Mouse (Mus musculus) forebrain, embryonic 10.5 days (tissue): ENCODE measurements around the gene Prdm10. TPM values are rescaled to one million over a fixed set of nuclear protein-coding genes. Genes with fewer than 3 reads are reported as not detected.

Experiments used
- DNase-seq: peaks from one replicate; pipeline ENCODE4 v3.0.0-alpha.2; 2017; ENCODE audit warnings: low spot score; ENCODE audit errors: extremely low spot score
- H3K27ac ChIP-seq: fragments of 300-500 bp; sonication (generic); 2 replicates; pipeline ENCODE4 v1.5.1; 2016; ENCODE audit warnings: mild to moderate bottlenecking
- H3K27me3 ChIP-seq: fragments of 300-500 bp; sonication (generic); 2 replicates; pipeline ENCODE4 v1.6.1; 2016; ENCODE audit warnings: mild to moderate bottlenecking; ENCODE audit not compliant: poor library complexity, severe bottlenecking
- H3K36me3 ChIP-seq: fragments of 300-500 bp; sonication (generic); replicated peaks from 2 replicates; pipeline ENCODE4 v1.6.1; 2016; ENCODE audit warnings: mild to moderate bottlenecking, moderate library complexity
- H3K4me1 ChIP-seq: fragments of 300-500 bp; sonication (generic); 2 replicates; pipeline ENCODE4 v1.6.1; 2016
- H3K4me3 ChIP-seq: fragments of 300-500 bp; sonication (generic); 2 replicates; pipeline ENCODE4 v1.5.1; 2016; ENCODE audit warnings: mild to moderate bottlenecking, moderate library complexity
- H3K9me3 ChIP-seq: fragments of 300-500 bp; sonication (generic); 2 replicates; pipeline ENCODE4 v1.6.1; 2016; ENCODE audit warnings: mild to moderate bottlenecking, moderate library complexity
- WGBS: fragments of 180-500 bp; shearing (Covaris S2); methylation state at CpG from one replicate; pipeline ENCODE4 v1.1.7; 2016; 5-methylcytosine and 5-hydroxymethylcytosine counted together
- polyA plus RNA-seq: library from polyadenylated mRNA; unstranded; fragments of >200 nt; fragmentation: Nextera tagmentation; extraction: Ambion mirVana; gene quantifications from 2 replicates; pipeline ENCODE4 v1.2.1, GENCODE M21; 2016

The Prdm10 gene
- polyA plus RNA-seq, 1 experiment from 2014 or later: 8.2 TPM

- peaks cover 9% of the 10 kb centered on the region; the same call in 1 of the 2 replicates for H3K36me3 ChIP-seq
- WGBS: 56% methylated on average over 5 of the region's 5 CpGs
- H3K9me3 ChIP-seq: no peaks in the 10 kb centered on the region
- DNase-seq: no peak
- 0 out of 2 replicates have a peak overlapping the region, but pooled peaks have one; percentile 44 for H3K27ac ChIP-seq
- no peak overlapping the region for H3K4me3 ChIP-seq
- H3K4me1 ChIP-seq: peaks cover 35% of the 10 kb centered on the region
- no peaks in the 10 kb centered on the region for H3K27me3 ChIP-seq
Measured at GRCm38 (mm10) chr9:31318956-31319355, 38.6 kb downstream of the Prdm10 start.

DNA sequence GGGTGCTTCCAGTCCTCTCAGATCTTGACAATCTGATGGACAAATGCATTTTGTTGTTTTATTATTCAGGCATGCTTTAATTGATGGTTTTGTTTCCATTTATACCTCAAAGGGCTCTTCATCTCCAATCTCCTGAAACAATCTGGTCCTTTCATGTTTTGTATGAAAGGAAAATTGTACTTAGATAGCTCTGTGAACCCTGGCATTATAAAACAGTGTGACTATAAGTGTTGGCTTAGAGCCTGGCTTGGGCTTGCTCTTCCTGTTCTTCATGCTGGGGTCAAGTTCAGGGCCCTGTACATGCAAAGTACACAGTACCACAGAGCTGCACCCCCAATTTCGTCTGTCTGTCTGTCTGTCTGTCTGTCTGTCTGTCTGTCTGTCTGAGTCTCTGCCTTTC lies 40.4 kb downstream of the Prdm10 start:
- 76% methylated on average over 1 of the region's 1 CpGs for WGBS

DNA sequence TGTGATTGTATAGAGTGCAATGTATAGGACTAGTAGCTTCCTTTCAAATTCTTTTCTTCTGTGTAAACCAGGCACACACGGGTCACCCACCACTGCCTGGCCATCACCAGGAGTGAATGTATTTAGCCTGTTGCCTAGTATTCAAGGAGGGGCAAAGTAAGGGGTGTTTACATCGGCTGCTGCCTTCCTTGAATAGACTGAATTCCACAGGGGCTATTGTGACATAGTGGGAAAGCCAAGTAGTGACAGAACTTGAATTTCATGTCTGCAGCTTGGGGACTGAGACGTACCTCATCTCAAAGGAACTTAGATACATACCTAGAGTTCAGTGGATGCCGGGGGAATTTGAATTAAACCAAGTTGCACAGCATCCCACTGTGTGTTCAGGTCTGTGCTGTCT lies 41.2 kb downstream of the Prdm10 start:
- 53% methylated on average over 4 of the region's 4 CpGs for WGBS
- DNase-seq: no peak
- no peak overlapping the region for H3K4me3 ChIP-seq
- no peaks in the 10 kb centered on the region for H3K9me3 ChIP-seq
- no peaks in the 10 kb centered on the region for H3K27me3 ChIP-seq
- H3K36me3 ChIP-seq: peaks cover 6% of the 10 kb centered on the region; the same call in 1 of the 2 replicates
- peaks cover 42% of the 10 kb centered on the region for H3K4me1 ChIP-seq
- peak overlapping the region; percentile 68 for H3K27ac ChIP-seq

More for the DNA sequence above, 40.4 kb downstream of the Prdm10 start:
- DNase-seq: no peak
- 0 out of 2 replicates have a peak overlapping the region, but pooled peaks have one; percentile 54 for H3K27ac ChIP-seq
- peaks cover 9% of the 10 kb centered on the region; the same call in 1 of the 2 replicates for H3K36me3 ChIP-seq
- H3K9me3 ChIP-seq: no peaks in the 10 kb centered on the region
- no peaks in the 10 kb centered on the region for H3K27me3 ChIP-seq
- H3K4me3 ChIP-seq: no peak overlapping the region
- peaks cover 38% of the 10 kb centered on the region for H3K4me1 ChIP-seq

GRCm38 (mm10) chr9:31322090-31322489 lies 41.8 kb downstream of the Prdm10 start:
- WGBS: 84% methylated on average over 5 of the region's 5 CpGs
- peak overlapping the region; percentile 68 for H3K27ac ChIP-seq
- H3K4me1 ChIP-seq: peaks cover 47% of the 10 kb centered on the region
- no peaks in the 10 kb centered on the region for H3K9me3 ChIP-seq
- peaks cover 6% of the 10 kb centered on the region; the same call in 1 of the 2 replicates for H3K36me3 ChIP-seq
- no peak for DNase-seq
- H3K4me3 ChIP-seq: no peak overlapping the region
- no peaks in the 10 kb centered on the region for H3K27me3 ChIP-seq

GRCm38 (mm10) chr9:31330816-31331215 lies 50.5 kb downstream of the Prdm10 start:
- H3K27me3 ChIP-seq: no peaks in the 10 kb centered on the region
- H3K4me1 ChIP-seq: peaks cover 21% of the 10 kb centered on the region
- no peaks in the 10 kb centered on the region for H3K9me3 ChIP-seq
- H3K27ac ChIP-seq: no peak overlapping the region
- DNase-seq: no peak
- WGBS: 79% methylated on average over 3 of the region's 3 CpGs
- H3K36me3 ChIP-seq: peaks cover 37% of the 10 kb centered on the region
- H3K4me3 ChIP-seq: no peak overlapping the region

DNA sequence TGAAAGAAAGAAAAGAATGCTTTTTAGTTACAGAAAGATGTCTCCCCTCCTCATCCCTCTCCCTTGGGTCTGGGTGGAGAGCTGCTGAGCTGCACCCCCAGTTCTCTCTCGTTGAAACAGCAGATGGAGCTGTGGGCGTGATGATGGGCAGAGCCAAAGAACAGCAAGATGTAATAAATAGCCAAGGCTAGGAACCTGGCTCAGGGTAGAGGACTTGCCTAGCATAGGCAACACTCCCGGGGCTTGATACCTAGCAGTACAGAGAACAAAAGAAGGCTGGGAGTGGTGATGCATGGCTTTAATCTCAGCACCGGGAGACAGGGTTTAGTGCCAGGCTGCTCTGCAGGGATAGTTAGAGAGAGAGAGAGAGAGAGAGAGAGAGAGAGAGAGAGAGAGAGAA lies 50.9 kb downstream of the Prdm10 start:
- no peak for DNase-seq
- Histone ChIP-seq H3K4me3 (no peak overlapping the region), H3K36me3 (peaks cover 41% of the 10 kb centered on the region), H3K9me3 (no peaks in the 10 kb centered on the region), H3K27ac (no peak overlapping the region), H3K27me3 (no peaks in the 10 kb centered on the region), H3K4me1 (peaks cover 17% of the 10 kb centered on the region)
- 59% methylated on average over 4 of the region's 4 CpGs for WGBS

- WGBS: 68% methylated on average over 3 of the region's 3 CpGs
- no peak for DNase-seq
- H3K27me3 ChIP-seq: no peaks in the 10 kb centered on the region
- no peak overlapping the region for H3K27ac ChIP-seq
- H3K36me3 ChIP-seq: peaks cover 46% of the 10 kb centered on the region
- H3K4me1 ChIP-seq: peaks cover 10% of the 10 kb centered on the region
- no peak overlapping the region for H3K4me3 ChIP-seq
- H3K9me3 ChIP-seq: no peaks in the 10 kb centered on the region
Measured at GRCm38 (mm10) chr9:31331906-31332305, 51.6 kb downstream of the Prdm10 start.

DNA sequence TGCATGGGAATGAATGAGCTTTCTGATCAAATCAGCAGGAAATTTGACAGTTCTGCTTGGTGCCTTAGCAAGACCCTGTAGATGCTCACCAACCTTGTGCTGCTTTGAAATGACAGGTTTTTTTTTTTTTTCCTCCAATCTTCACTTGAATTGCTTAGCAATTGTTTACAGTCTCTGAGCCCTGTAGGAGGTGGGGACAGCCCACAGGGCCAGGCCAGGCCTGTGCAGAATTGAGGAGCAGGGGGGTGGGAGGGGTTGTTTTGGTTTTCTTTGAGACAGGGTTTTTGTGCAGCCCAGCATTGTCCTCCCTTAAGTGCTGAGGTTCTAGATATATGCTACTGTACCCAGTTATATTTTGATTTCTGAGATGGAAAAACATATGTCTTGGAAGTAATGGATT lies 52.5 kb downstream of the Prdm10 start:
- H3K36me3 ChIP-seq: peaks cover 42% of the 10 kb centered on the region
- H3K27me3 ChIP-seq: no peaks in the 10 kb centered on the region
- no peak overlapping the region for H3K4me3 ChIP-seq
- no peak overlapping the region for H3K27ac ChIP-seq
- H3K4me1 ChIP-seq: peaks cover 7% of the 10 kb centered on the region
- no peaks in the 10 kb centered on the region for H3K9me3 ChIP-seq
- DNase-seq: no peak

- Histone ChIP-seq H3K36me3 (peaks cover 31% of the 10 kb centered on the region), H3K27ac (no peak overlapping the region), H3K27me3 (no peaks in the 10 kb centered on the region), H3K4me3 (no peak overlapping the region), H3K9me3 (no peaks in the 10 kb centered on the region), H3K4me1 (peaks cover 7% of the 10 kb centered on the region)
- no peak for DNase-seq
- WGBS: 92% methylated on average over 6 of the region's 6 CpGs
Measured at GRCm38 (mm10) chr9:31334991-31335390, 54.7 kb downstream of the Prdm10 start.

DNA sequence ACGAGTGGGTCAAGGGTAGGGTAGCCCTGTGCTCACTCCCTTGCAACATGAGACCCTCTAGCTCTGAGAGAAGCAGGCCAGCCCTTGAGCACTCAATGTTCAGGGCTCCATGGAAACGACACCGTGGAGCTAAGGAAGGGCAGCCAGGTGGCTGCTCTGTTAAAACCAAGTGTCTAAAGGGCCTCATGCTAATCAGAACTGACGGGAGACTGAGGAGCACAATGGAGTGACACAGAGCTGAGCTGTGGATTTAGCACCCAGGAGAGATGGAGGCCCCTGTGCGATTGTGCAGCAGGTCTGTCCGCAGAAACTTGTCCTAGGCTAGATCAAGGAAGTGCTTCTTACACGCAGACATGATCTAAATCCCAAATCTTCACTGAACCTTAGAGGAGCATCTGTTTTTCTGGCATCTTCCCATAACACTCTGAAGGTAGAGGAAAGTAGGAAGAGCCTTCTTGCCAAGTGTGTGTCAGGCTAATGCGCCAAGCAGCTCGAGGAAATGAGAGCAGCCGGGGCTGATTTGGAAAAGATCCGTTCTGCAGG lies 64.0 kb downstream of the Prdm10 start:
- peaks cover 7% of the 10 kb centered on the region for H3K4me1 ChIP-seq
- H3K27ac ChIP-seq: no peak overlapping the region
- H3K4me3 ChIP-seq: no peak overlapping the region
- 69% methylated on average over 11 of the region's 11 CpGs for WGBS
- no peaks in the 10 kb centered on the region for H3K27me3 ChIP-seq
- no peak for DNase-seq
- H3K9me3 ChIP-seq: no peaks in the 10 kb centered on the region
- peaks cover 31% of the 10 kb centered on the region for H3K36me3 ChIP-seq

GRCm38 (mm10) chr9:31346575-31347080 lies 66.3 kb downstream of the Prdm10 start:
- H3K27me3 ChIP-seq: no peaks in the 10 kb centered on the region
- peaks cover 7% of the 10 kb centered on the region for H3K4me1 ChIP-seq
- H3K27ac ChIP-seq: no peak overlapping the region
- H3K9me3 ChIP-seq: no peaks in the 10 kb centered on the region
- peaks cover 26% of the 10 kb centered on the region for H3K36me3 ChIP-seq
- no peak for DNase-seq
- no peak overlapping the region for H3K4me3 ChIP-seq
- 82% methylated on average over 15 of the region's 15 CpGs for WGBS

- H3K27ac ChIP-seq: no peak overlapping the region
- WGBS: 84% methylated on average over 4 of the region's 4 CpGs
Measured at GRCm38 (mm10) chr9:31348458-31348857, 68.1 kb downstream of the Prdm10 start.

DNA sequence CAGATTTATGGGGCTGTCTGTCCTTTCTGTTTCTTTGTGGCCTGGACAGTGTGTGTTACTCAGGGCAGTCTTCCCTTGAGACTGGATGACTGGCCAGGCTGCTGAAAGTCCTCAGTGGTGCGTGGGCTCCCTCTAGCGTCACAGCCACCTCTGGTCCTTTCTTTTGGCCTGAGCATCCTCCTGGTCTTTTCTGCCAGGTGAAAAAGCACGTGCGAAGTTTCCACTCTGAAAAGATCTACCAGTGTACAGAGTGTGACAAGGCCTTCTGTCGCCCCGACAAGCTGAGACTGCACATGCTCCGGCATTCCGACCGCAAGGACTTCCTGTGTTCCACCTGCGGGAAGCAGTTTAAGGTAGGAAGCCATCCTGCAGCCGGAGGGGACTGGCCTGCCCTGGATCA lies 68.6 kb downstream of the Prdm10 start:
- Histone ChIP-seq H3K4me3 (no peak overlapping the region), H3K36me3 (peaks cover 28% of the 10 kb centered on the region), H3K27me3 (no peaks in the 10 kb centered on the region), H3K4me1 (peaks cover 7% of the 10 kb centered on the region), H3K27ac (no peak overlapping the region), H3K9me3 (no peaks in the 10 kb centered on the region)
- DNase-seq: peak; percentile 51
- WGBS: 70% methylated on average over 11 of the region's 11 CpGs

More at GRCm38 (mm10) chr9:31348458-31348857, 68.1 kb downstream of the Prdm10 start:
- Histone ChIP-seq H3K4me3 (no peak overlapping the region), H3K36me3 (peaks cover 25% of the 10 kb centered on the region), H3K27me3 (no peaks in the 10 kb centered on the region), H3K4me1 (peaks cover 7% of the 10 kb centered on the region), H3K9me3 (no peaks in the 10 kb centered on the region)
- no peak for DNase-seq
